Mouse (Mus musculus): ENCODE results near the gene C330007P06Rik.

GRCm38 (mm10) chrX:36775520-36775919, 98.4 kb downstream of the C330007P06Rik start:
- TF ChIP-seq CTCF (IDR thresholded peaks at IDR 0.05; ENCODE audit: low read depth) (no peak), EP300 (IDR thresholded peaks at IDR 0.05; ENCODE audit: low read depth) (no peak)
